Mouse (Mus musculus): Measurements from ENCODE around the gene Wnt5a.

DNA sequence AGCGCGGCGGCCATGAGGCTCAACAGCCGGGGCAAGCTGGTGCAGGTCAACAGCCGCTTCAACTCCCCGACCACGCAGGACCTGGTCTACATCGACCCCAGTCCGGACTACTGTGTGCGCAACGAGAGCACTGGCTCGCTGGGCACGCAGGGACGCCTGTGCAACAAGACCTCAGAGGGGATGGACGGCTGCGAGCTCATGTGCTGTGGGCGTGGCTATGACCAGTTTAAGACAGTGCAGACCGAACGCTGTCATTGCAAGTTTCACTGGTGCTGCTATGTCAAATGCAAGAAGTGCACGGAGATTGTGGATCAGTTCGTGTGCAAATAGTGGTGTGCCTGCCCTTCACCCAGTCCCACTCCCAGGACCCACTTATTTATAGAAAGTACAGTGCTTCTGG lies 18.1 kb downstream of the Wnt5a start:
- TF ChIP-seq CTCF (IDR thresholded peaks at IDR 0.05; ENCODE audit: extremely low read depth, insufficient read length, insufficient replicate concordance, low read depth, low read length) (no peak), POLR2A (IDR thresholded peaks at IDR 0.05; ENCODE audit: low read depth, low read length) (no peak)
